Mouse (Mus musculus): ENCODE results near the gene Mier3. TPM values are rescaled to one million over a fixed set of nuclear protein-coding genes. Genes with fewer than 3 reads are reported as not detected.

Gene Mier3
- polyA plus RNA-seq, 1 experiment from 2014 or later = 14.0 TPM

DNA sequence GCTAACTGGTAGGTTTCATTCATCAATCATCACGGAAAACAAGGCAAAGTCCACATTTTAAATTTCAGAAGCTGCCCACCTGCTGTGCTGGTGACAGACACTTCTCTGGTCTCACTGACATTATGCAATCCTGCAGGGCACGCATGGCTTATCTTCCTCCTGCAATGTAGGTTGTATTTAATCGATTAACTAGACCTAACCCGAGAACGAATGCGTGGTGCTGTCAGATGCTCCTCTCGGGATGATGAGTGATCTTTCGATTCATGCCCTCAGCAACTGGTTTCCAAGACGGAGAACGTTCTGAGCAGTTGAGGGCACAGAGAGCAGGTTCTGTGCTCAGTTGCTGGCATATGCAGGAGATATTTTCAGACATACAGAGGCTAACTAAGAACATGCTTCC lies 24.5 kb upstream of the Mier3 start:
- Histone ChIP-seq H3K27ac (ENCODE audit: low read length) (no peak overlapping the region), H3K9me3 (replicated peaks; ENCODE audit: control insufficient read depth, low read length) (no peaks in the 10 kb centered on the region), H3K4me1 (ENCODE audit: control insufficient read depth, insufficient read depth, low read length) (no peaks in the 10 kb centered on the region), H3K4me2 (ENCODE audit: low read depth, low read length) (no peak overlapping the region), H3K27me3 (ENCODE audit: control insufficient read depth, insufficient read depth, low read length) (no peaks in the 10 kb centered on the region), H3K4me3 (ENCODE audit: low read length) (no peak overlapping the region), H3K36me3 (ENCODE audit: control insufficient read depth, insufficient read depth) (no peaks in the 10 kb centered on the region), H3K9ac (ENCODE audit: low read length) (no peak overlapping the region)
- no peak for ATAC-seq (replicated peaks; ENCODE audit: extremely low read depth, insufficient read depth, low FRiP score)
- WGBS = 62% methylated on average over 10 of the region's 10 CpGs

- no peak overlapping the region for H3K27ac ChIP-seq (ENCODE audit: low read length)
- no peaks in the 10 kb centered on the region for H3K36me3 ChIP-seq (ENCODE audit: control insufficient read depth, insufficient read depth)
- H3K4me1 ChIP-seq (ENCODE audit: control insufficient read depth, insufficient read depth, low read length) = no peaks in the 10 kb centered on the region
- ATAC-seq (replicated peaks; ENCODE audit: extremely low read depth, insufficient read depth, low FRiP score) = no peak
- no peak overlapping the region for H3K4me3 ChIP-seq (ENCODE audit: low read length)
- no peaks in the 10 kb centered on the region for H3K27me3 ChIP-seq (ENCODE audit: control insufficient read depth, insufficient read depth, low read length)
- WGBS = 51% methylated on average over 3 of the region's 3 CpGs
- H3K4me2 ChIP-seq (ENCODE audit: low read depth, low read length) = no peak overlapping the region
- H3K9me3 ChIP-seq (replicated peaks; ENCODE audit: control insufficient read depth, low read length) = no peaks in the 10 kb centered on the region
- no peak overlapping the region for H3K9ac ChIP-seq (ENCODE audit: low read length)
These were observed 24.0 kb upstream of the Mier3 start for GRCm38 (mm10) chr13:111656769-111657168.

- no peaks in the 10 kb centered on the region for H3K27me3 ChIP-seq (ENCODE audit: control insufficient read depth, insufficient read depth, low read length)
- no peak overlapping the region for H3K9ac ChIP-seq (ENCODE audit: low read length)
- no peaks in the 10 kb centered on the region for H3K4me1 ChIP-seq (ENCODE audit: control insufficient read depth, insufficient read depth, low read length)
- H3K36me3 ChIP-seq (ENCODE audit: control insufficient read depth, insufficient read depth) = no peaks in the 10 kb centered on the region
- H3K4me3 ChIP-seq (ENCODE audit: low read length) = no peak overlapping the region
- 57% methylated on average over 12 of the region's 12 CpGs for whole genome bisulfite sequencing
- ATAC-seq (replicated peaks; ENCODE audit: extremely low read depth, insufficient read depth, low FRiP score) = 0 out of 2 replicates have a peak, but pooled peaks have one; percentile 18
- no peaks in the 10 kb centered on the region for H3K9me3 ChIP-seq (replicated peaks; ENCODE audit: control insufficient read depth, low read length)
- H3K27ac ChIP-seq (ENCODE audit: low read length) = no peak overlapping the region
- no peak overlapping the region for H3K4me2 ChIP-seq (ENCODE audit: low read depth, low read length)
These were observed 22.1 kb upstream of the Mier3 start for GRCm38 (mm10) chr13:111658501-111659280.

DNA sequence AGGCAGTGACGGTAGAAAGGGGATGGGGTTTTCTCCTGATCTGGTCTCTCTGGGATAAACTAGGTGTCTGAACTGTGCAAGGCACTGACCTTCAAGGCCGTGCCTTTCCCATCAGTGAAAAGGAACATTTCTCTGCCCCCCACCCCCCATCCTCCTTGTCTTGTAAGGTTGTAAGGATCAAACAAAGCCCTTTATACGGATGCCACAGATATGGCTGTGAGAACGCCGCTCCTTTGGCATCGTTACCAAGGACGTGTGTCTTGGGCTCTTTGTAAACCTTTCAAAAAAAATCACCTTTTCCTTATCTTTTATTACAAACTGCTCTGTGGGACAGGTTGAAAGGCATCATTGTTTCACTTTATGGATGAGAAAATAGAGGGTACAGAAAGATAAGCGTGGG lies 21.3 kb upstream of the Mier3 start:
- 70% methylated on average over 8 of the region's 8 CpGs for WGBS
- no peaks in the 10 kb centered on the region for H3K4me1 ChIP-seq (ENCODE audit: control insufficient read depth, insufficient read depth, low read length)
- no peaks in the 10 kb centered on the region for H3K9me3 ChIP-seq (replicated peaks; ENCODE audit: control insufficient read depth, low read length)
- no peak overlapping the region for H3K4me3 ChIP-seq (ENCODE audit: low read length)
- no peaks in the 10 kb centered on the region for H3K36me3 ChIP-seq (ENCODE audit: control insufficient read depth, insufficient read depth)
- H3K9ac ChIP-seq (ENCODE audit: low read length) = no peak overlapping the region
- ATAC-seq (replicated peaks; ENCODE audit: extremely low read depth, insufficient read depth, low FRiP score) = no peak
- H3K27me3 ChIP-seq (ENCODE audit: control insufficient read depth, insufficient read depth, low read length) = no peaks in the 10 kb centered on the region
- H3K4me2 ChIP-seq (ENCODE audit: low read depth, low read length) = no peak overlapping the region
- H3K27ac ChIP-seq (ENCODE audit: low read length) = no peak overlapping the region

- Histone ChIP-seq H3K36me3 (ENCODE audit: control insufficient read depth, insufficient read depth) (no peaks in the 10 kb centered on the region), H3K4me3 (ENCODE audit: low read length) (no peak overlapping the region), H3K4me1 (ENCODE audit: control insufficient read depth, insufficient read depth, low read length) (no peaks in the 10 kb centered on the region), H3K27me3 (ENCODE audit: control insufficient read depth, insufficient read depth, low read length) (no peaks in the 10 kb centered on the region), H3K9me3 (replicated peaks; ENCODE audit: control insufficient read depth, low read length) (no peaks in the 10 kb centered on the region), H3K9ac (ENCODE audit: low read length) (no peak overlapping the region), H3K4me2 (ENCODE audit: low read depth, low read length) (no peak overlapping the region), H3K27ac (ENCODE audit: low read length) (no peak overlapping the region)
- no peak for ATAC-seq (replicated peaks; ENCODE audit: extremely low read depth, insufficient read depth, low FRiP score)
- 64% methylated on average over 13 of the region's 13 CpGs for WGBS
These were observed 20.7 kb upstream of the Mier3 start for GRCm38 (mm10) chr13:111660072-111660471.

GRCm38 (mm10) chr13:111660556-111660955 lies 20.2 kb upstream of the Mier3 start:
- Histone ChIP-seq H3K9me3 (replicated peaks; ENCODE audit: control insufficient read depth, low read length) (no peaks in the 10 kb centered on the region), H3K9ac (ENCODE audit: low read length) (no peak overlapping the region), H3K4me1 (ENCODE audit: control insufficient read depth, insufficient read depth, low read length) (no peaks in the 10 kb centered on the region), H3K27ac (ENCODE audit: low read length) (no peak overlapping the region), H3K4me3 (ENCODE audit: low read length) (no peak overlapping the region), H3K36me3 (ENCODE audit: control insufficient read depth, insufficient read depth) (no peaks in the 10 kb centered on the region), H3K27me3 (ENCODE audit: control insufficient read depth, insufficient read depth, low read length) (no peaks in the 10 kb centered on the region), H3K4me2 (ENCODE audit: low read depth, low read length) (no peak overlapping the region)
- WGBS = 66% methylated on average over 3 of the region's 3 CpGs
- ATAC-seq (replicated peaks; ENCODE audit: extremely low read depth, insufficient read depth, low FRiP score) = no peak; the same call in 1 of the 2 replicates

- Histone ChIP-seq H3K4me2 (ENCODE audit: low read depth, low read length) (no peak overlapping the region), H3K9me3 (replicated peaks; ENCODE audit: control insufficient read depth, low read length) (no peaks in the 10 kb centered on the region), H3K4me3 (ENCODE audit: low read length) (no peak overlapping the region), H3K27ac (ENCODE audit: low read length) (no peak overlapping the region), H3K27me3 (ENCODE audit: control insufficient read depth, insufficient read depth, low read length) (no peaks in the 10 kb centered on the region), H3K9ac (ENCODE audit: low read length) (no peak overlapping the region), H3K36me3 (ENCODE audit: control insufficient read depth, insufficient read depth) (no peaks in the 10 kb centered on the region), H3K4me1 (ENCODE audit: control insufficient read depth, insufficient read depth, low read length) (no peaks in the 10 kb centered on the region)
- ATAC-seq (replicated peaks; ENCODE audit: extremely low read depth, insufficient read depth, low FRiP score) = no peak
- 79% methylated on average over 7 of the region's 7 CpGs for WGBS
These were observed 12.8 kb upstream of the Mier3 start for GRCm38 (mm10) chr13:111668016-111668415.

DNA sequence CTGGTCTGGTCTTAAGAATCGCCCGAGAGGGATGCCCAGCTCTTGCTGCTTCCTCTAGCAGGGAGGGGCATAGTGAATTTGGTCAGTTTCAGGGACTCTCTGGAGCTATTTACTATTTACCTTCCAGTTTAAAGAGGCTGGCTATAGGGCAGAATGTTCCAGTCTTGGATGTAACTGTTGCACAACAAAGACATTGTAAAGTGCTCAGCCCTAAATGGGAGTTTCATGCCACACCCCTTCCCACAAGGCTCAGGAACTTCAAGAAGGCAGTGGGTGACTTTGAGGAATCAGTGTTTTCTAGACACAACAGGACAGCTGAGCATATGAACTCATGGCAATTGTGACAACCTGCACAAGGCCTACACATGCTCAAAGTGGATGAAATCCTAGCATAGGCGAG lies 3.9 kb upstream of the Mier3 start:
- 79% methylated on average over 3 of the region's 3 CpGs for WGBS
- no peak overlapping the region for H3K4me3 ChIP-seq (ENCODE audit: low read length)
- H3K36me3 ChIP-seq (ENCODE audit: control insufficient read depth, insufficient read depth) = no peaks in the 10 kb centered on the region
- no peaks in the 10 kb centered on the region for H3K27me3 ChIP-seq (ENCODE audit: control insufficient read depth, insufficient read depth, low read length)
- H3K9me3 ChIP-seq (replicated peaks; ENCODE audit: control insufficient read depth, low read length) = peaks cover 13% of the 10 kb centered on the region
- no peaks in the 10 kb centered on the region for H3K4me1 ChIP-seq (ENCODE audit: control insufficient read depth, insufficient read depth, low read length)
- H3K27ac ChIP-seq (ENCODE audit: low read length) = no peak overlapping the region
- no peak overlapping the region for H3K9ac ChIP-seq (ENCODE audit: low read length)
- ATAC-seq (replicated peaks; ENCODE audit: extremely low read depth, insufficient read depth, low FRiP score) = no peak
- H3K4me2 ChIP-seq (ENCODE audit: low read depth, low read length) = no peak overlapping the region

DNA sequence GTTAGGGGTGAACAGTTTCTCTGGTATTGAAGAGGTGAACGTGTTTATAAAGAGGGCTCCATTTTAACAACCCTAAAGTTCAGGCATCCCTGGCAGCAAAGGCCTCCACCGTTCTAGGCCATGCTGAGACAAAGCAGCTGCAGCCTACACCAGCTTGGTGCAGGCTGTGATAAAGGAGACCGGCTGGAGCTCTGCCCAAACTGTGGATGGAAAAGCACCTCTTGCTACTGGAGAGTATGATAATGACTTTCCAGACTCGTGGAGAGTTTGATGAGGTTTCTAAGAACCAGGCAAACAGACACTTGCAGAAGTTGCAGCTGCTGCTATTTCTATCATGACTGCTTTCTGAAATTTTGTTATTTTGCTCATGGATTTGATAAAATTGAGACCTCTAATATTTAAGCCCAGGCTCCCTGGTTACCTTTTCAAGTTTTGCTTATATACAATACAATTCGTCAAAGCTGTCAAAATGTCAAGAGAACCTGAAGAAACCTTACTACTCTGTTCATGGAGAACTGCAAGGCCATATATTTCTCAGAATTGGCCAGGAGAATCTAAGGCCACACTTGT lies 3.4 kb downstream of the Mier3 start:
- no peak for ATAC-seq (replicated peaks; ENCODE audit: extremely low read depth, insufficient read depth, low FRiP score)
- no peaks in the 10 kb centered on the region for H3K27me3 ChIP-seq (ENCODE audit: control insufficient read depth, insufficient read depth, low read length)
- H3K4me3 ChIP-seq (ENCODE audit: low read length) = no peak overlapping the region
- no peak overlapping the region for H3K9ac ChIP-seq (ENCODE audit: low read length)
- H3K27ac ChIP-seq (ENCODE audit: low read length) = no peak overlapping the region
- no peaks in the 10 kb centered on the region for H3K36me3 ChIP-seq (ENCODE audit: control insufficient read depth, insufficient read depth)
- H3K4me2 ChIP-seq (ENCODE audit: low read depth, low read length) = no peak overlapping the region
- 27% methylated on average over 5 of the region's 5 CpGs for WGBS
- peaks cover 11% of the 10 kb centered on the region for H3K4me1 ChIP-seq (ENCODE audit: control insufficient read depth, insufficient read depth, low read length)
- no peaks in the 10 kb centered on the region for H3K9me3 ChIP-seq (replicated peaks; ENCODE audit: control insufficient read depth, low read length)
